Mouse (Mus musculus): ENCODE measurements around the gene Mrps35. TPM values are rescaled to one million over a fixed set of nuclear protein-coding genes. Genes with fewer than 3 reads are reported as not detected.
A peak's percentile ranks its signal among the peaks of the same experiment; 100 is the strongest.

Gene Mrps35
- total RNA-seq, 1 experiment from 2014 or later = 66.5 TPM

GRCm38 (mm10) chr6:147028396-147028795 is 14.2 kb upstream of the Mrps35 start:
- no peak for ATAC-seq (replicated peaks; ENCODE audit: low read depth, poor library complexity, severe bottlenecking)

GRCm38 (mm10) chr6:147029591-147029990 is 13.0 kb upstream of the Mrps35 start:
- no peak for ATAC-seq (replicated peaks; ENCODE audit: low read depth, poor library complexity, severe bottlenecking)

GRCm38 (mm10) chr6:147030096-147030885 is 12.3 kb upstream of the Mrps35 start:
- no peak for ATAC-seq (replicated peaks; ENCODE audit: low read depth, poor library complexity, severe bottlenecking)

GRCm38 (mm10) chr6:147032303-147032925 is 10.2 kb upstream of the Mrps35 start, which contains the start of gene Rep15:
Gene Rep15 (plus strand): TSS chr6:147032584.
- ATAC-seq (replicated peaks; ENCODE audit: low read depth, poor library complexity, severe bottlenecking) = no peak

GRCm38 (mm10) chr6:147043633-147044032 is 1.1 kb downstream of the Mrps35 start:
- ATAC-seq (replicated peaks; ENCODE audit: low read depth, poor library complexity, severe bottlenecking) = no peak

GRCm38 (mm10) chr6:147049239-147049805 is 6.8 kb downstream of the Mrps35 start:
- ATAC-seq (replicated peaks; ENCODE audit: low read depth, poor library complexity, severe bottlenecking) = no peak

- ATAC-seq (replicated peaks; ENCODE audit: low read depth, poor library complexity, severe bottlenecking) = 0 out of 2 replicates have a peak, but pooled peaks have one; percentile 18
These were observed 9.1 kb downstream of the Mrps35 start for GRCm38 (mm10) chr6:147051666-147052065.

- ATAC-seq (replicated peaks; ENCODE audit: low read depth, poor library complexity, severe bottlenecking) = no peak
These were observed 9.9 kb downstream of the Mrps35 start for GRCm38 (mm10) chr6:147052440-147052839.

- ATAC-seq (replicated peaks; ENCODE audit: low read depth, poor library complexity, severe bottlenecking) = no peak
These were observed 11.5 kb downstream of the Mrps35 start for GRCm38 (mm10) chr6:147053785-147054646.

- no peak for ATAC-seq (replicated peaks; ENCODE audit: low read depth, poor library complexity, severe bottlenecking)
These were observed 12.9 kb downstream of the Mrps35 start for GRCm38 (mm10) chr6:147055374-147055977.

GRCm38 (mm10) chr6:147059326-147059725 is 16.8 kb downstream of the Mrps35 start:
- ATAC-seq (replicated peaks; ENCODE audit: low read depth, poor library complexity, severe bottlenecking) = no peak

- no peak for ATAC-seq (replicated peaks; ENCODE audit: low read depth, poor library complexity, severe bottlenecking)
These were observed 19.1 kb downstream of the Mrps35 start for GRCm38 (mm10) chr6:147061630-147062029.

GRCm38 (mm10) chr6:147062034-147062433 is 19.5 kb downstream of the Mrps35 start:
- ATAC-seq (replicated peaks; ENCODE audit: low read depth, poor library complexity, severe bottlenecking) = no peak

GRCm38 (mm10) chr6:147062694-147063093 is 20.1 kb downstream of the Mrps35 start:
- ATAC-seq (replicated peaks; ENCODE audit: low read depth, poor library complexity, severe bottlenecking) = no peak

- no peak for ATAC-seq (replicated peaks; ENCODE audit: low read depth, poor library complexity, severe bottlenecking)
These were observed 21.8 kb downstream of the Mrps35 start for GRCm38 (mm10) chr6:147064226-147064943.

- no peak for ATAC-seq (replicated peaks; ENCODE audit: low read depth, poor library complexity, severe bottlenecking)
These were observed 22.3 kb downstream of the Mrps35 start for GRCm38 (mm10) chr6:147064944-147065261.

- no peak for ATAC-seq (replicated peaks; ENCODE audit: low read depth, poor library complexity, severe bottlenecking)
These were observed 33.3 kb downstream of the Mrps35 start for GRCm38 (mm10) chr6:147075808-147076387.

- ATAC-seq (replicated peaks; ENCODE audit: low read depth, poor library complexity, severe bottlenecking) = no peak
These were observed 34.3 kb downstream of the Mrps35 start for GRCm38 (mm10) chr6:147076878-147077277.

GRCm38 (mm10) chr6:147079919-147080318 is 37.4 kb downstream of the Mrps35 start:
- ATAC-seq (replicated peaks; ENCODE audit: low read depth, poor library complexity, severe bottlenecking) = no peak
